Mouse (Mus musculus): ENCODE results near the gene Slc12a8.

GRCm38 (mm10) chr16:33594037-33594771, 77.1 kb downstream of the Slc12a8 start:
- TF ChIP-seq EP300 (IDR thresholded peaks at IDR 0.05; ENCODE audit: low read depth), result 0 out of 2 replicates have a peak, but pooled peaks have one; percentile 47
- TF ChIP-seq CTCF (IDR thresholded peaks at IDR 0.05; ENCODE audit: low read depth), result no peak

Measured in heart, postnatal 0 days (tissue).